Mouse (Mus musculus) limb, embryonic 14.5 days (tissue): ENCODE measurements around the gene Dhx15. TPM values are rescaled to one million over a fixed set of nuclear protein-coding genes. Genes with fewer than 3 reads are reported as not detected.
A peak's percentile ranks its signal among the peaks of the same experiment; 100 is the strongest.
"Not testable (repeated sequence)": the region's sequence is repeated elsewhere in the genome, so short reads cannot be mapped to it uniquely, and the experiment has no call there.

Experiments
- ATAC-seq: fragments of 200-750 bp; cut with Nextera tagmentation; 2 replicates; pipeline ENCODE4 v1.8.0; 2017; ENCODE audit warnings: low read depth, moderate number of reproducible peaks, moderate TSS enrichment; ENCODE audit not compliant: low FRiP score
- DNase-seq: peaks from one replicate; pipeline ENCODE4 v3.0.0-alpha.2; 2015; ENCODE audit warnings: low spot score
- H3K27ac ChIP-seq: fragments of 300-500 bp; sonication (generic); replicated peaks from 2 replicates; pipeline ENCODE4 v1.5.1; 2014; ENCODE audit warnings: low read depth, mild to moderate bottlenecking, low read length, moderate library complexity, mixed read lengths
- H3K27me3 ChIP-seq: fragments of 300-500 bp; sonication (generic); 2 replicates; pipeline ENCODE4 v1.6.1; 2014; ENCODE audit warnings: low read length, mixed read lengths; ENCODE audit not compliant: control insufficient read depth, insufficient read depth
- H3K36me3 ChIP-seq: fragments of 300-500 bp; sonication (generic); 2 replicates; pipeline ENCODE4 v1.6.1; 2014; ENCODE audit warnings: mild to moderate bottlenecking, low read length, moderate library complexity, mixed read lengths; ENCODE audit not compliant: control insufficient read depth, insufficient read depth
- H3K4me1 ChIP-seq: fragments of 300-500 bp; sonication (generic); 2 replicates; pipeline ENCODE4 v1.6.1; 2014; ENCODE audit warnings: antibody characterized with exemption, low read length, mixed read lengths; ENCODE audit not compliant: control insufficient read depth, insufficient read depth
- H3K4me2 ChIP-seq: fragments of 300-500 bp; sonication (generic); replicated peaks from 2 replicates; pipeline ENCODE4 v1.6.1; 2014; ENCODE audit warnings: low read depth, mild to moderate bottlenecking, low read length, moderate library complexity; ENCODE audit not compliant: severe bottlenecking
- H3K4me3 ChIP-seq: fragments of 300-500 bp; sonication (generic); replicated peaks from 2 replicates; pipeline ENCODE4 v1.5.1; 2014; ENCODE audit warnings: low read length
- H3K9ac ChIP-seq: fragments of 300-500 bp; sonication (generic); 2 replicates; pipeline ENCODE4 v1.6.1; 2014; ENCODE audit warnings: mild to moderate bottlenecking, low read depth, low read length, moderate library complexity; ENCODE audit not compliant: severe bottlenecking
- H3K9me3 ChIP-seq: fragments of 300-500 bp; sonication (generic); 2 replicates; pipeline ENCODE4 v1.6.1; 2016; ENCODE audit warnings: low read length; ENCODE audit not compliant: control insufficient read depth
- POLR2A ChIP-seq: fragments of 200-500 bp; IDR thresholded peaks from 2 replicates; pipeline ENCODE4 v1.8.0; 2012; ENCODE audit warnings: inconsistent platforms, mild to moderate bottlenecking, moderate library complexity, borderline replicate concordance; ENCODE audit not compliant: insufficient read depth, insufficient read length; ENCODE audit errors: extremely low read depth
- WGBS: fragments of 180-500 bp; shearing (Covaris S2); extraction: QIAGEN DNeasy Blood & Tissue Kit; methylation state at CpG from one replicate; pipeline ENCODE4 v1.1.7; 2014; 5-methylcytosine and 5-hydroxymethylcytosine counted together
- polyA plus RNA-seq, 2 experiments: library from polyadenylated mRNA; depleted of rRNA in 1 of 2; stranded (reverse) in 1 of 2; unstranded in 1 of 2; fragments of >200 nt; fragmentation: Nextera tagmentation in 1 of 2; extraction: Ambion mirVana in 1 of 2; gene quantifications; 2 replicates each; pipeline versions ENCODE4 v1.2.1 to v1.2.3; 2012 to 2014

The Dhx15 gene
- 176 and 183 TPM in 2 replicates for polyA plus RNA-seq (2012; rRNA removed)
- 88.7 and 89.8 TPM in 2 replicates for polyA plus RNA-seq (2014; fragmentation: Nextera tagmentation; extraction: Ambion mirVana)

- H3K9me3 ChIP-seq: no peaks in the 10 kb centered on the region
- 2% methylated on average over 51 of the region's 53 CpGs for WGBS
- DNase-seq: peak; percentile 95
- peaks cover 16% of the 10 kb centered on the region for H3K4me1 ChIP-seq
- H3K9ac ChIP-seq: peak within 1 kb of the TSS; percentile 100
- peak within 1 kb of the TSS; percentile 99 for H3K4me3 ChIP-seq
- peak within 1 kb of the TSS; percentile 95 for H3K27ac ChIP-seq
- no peaks in the 10 kb centered on the region for H3K27me3 ChIP-seq
- H3K36me3 ChIP-seq: no peaks in the 10 kb centered on the region
- H3K4me2 ChIP-seq: peak within 1 kb of the TSS; percentile 53
- ATAC-seq: peak; percentile 97
- peak; percentile 88; the same call in 1 of the 2 replicates for TF ChIP-seq POLR2A
Measured at GRCm38 (mm10) chr5:52190371-52191179, at the start of gene Dhx15. TSS of gene Dhx15 (minus strand) at chr5:52190514.

- no peak overlapping the region for H3K4me2 ChIP-seq
- H3K9me3 ChIP-seq: no peaks in the 10 kb centered on the region
- 92% methylated on average over 5 of the region's 5 CpGs for WGBS
- ATAC-seq (no peak), DNase-seq (no peak)
- H3K27ac ChIP-seq: no peak overlapping the region
- H3K4me1 ChIP-seq: peaks cover 18% of the 10 kb centered on the region
- no peaks in the 10 kb centered on the region for H3K36me3 ChIP-seq
- H3K9ac ChIP-seq: no peak overlapping the region
- H3K27me3 ChIP-seq: no peaks in the 10 kb centered on the region
- no peak overlapping the region for H3K4me3 ChIP-seq
- TF ChIP-seq POLR2A: no peak
Measured at GRCm38 (mm10) chr5:52238877-52239276, 48.6 kb upstream of the Dhx15 start.

GRCm38 (mm10) chr5:52237956-52238735 lies 47.8 kb upstream of the Dhx15 start:
- peaks cover 18% of the 10 kb centered on the region for H3K4me1 ChIP-seq
- no peak overlapping the region for H3K4me2 ChIP-seq
- no peak overlapping the region for H3K27ac ChIP-seq
- no peaks in the 10 kb centered on the region for H3K9me3 ChIP-seq
- no peak overlapping the region for H3K9ac ChIP-seq
- TF ChIP-seq POLR2A: no peak
- H3K36me3 ChIP-seq: no peaks in the 10 kb centered on the region
- WGBS: 59% methylated on average over 8 of the region's 8 CpGs
- no peaks in the 10 kb centered on the region for H3K27me3 ChIP-seq
- no peak for DNase-seq
- ATAC-seq: no peak
- no peak overlapping the region for H3K4me3 ChIP-seq

GRCm38 (mm10) chr5:52236585-52236984 lies 46.3 kb upstream of the Dhx15 start:
- not testable (repeated sequence) for H3K27ac ChIP-seq, H3K27me3 ChIP-seq, H3K9ac ChIP-seq, H3K9me3 ChIP-seq, H3K36me3 ChIP-seq, H3K4me2 ChIP-seq, DNase-seq, ATAC-seq, H3K4me3 ChIP-seq
- WGBS: 82% methylated on average over 6 of the region's 6 CpGs
- H3K4me1 ChIP-seq: peaks cover 18% of the 10 kb centered on the region

- Histone ChIP-seq H3K9ac (no peak overlapping the region), H3K4me1 (peaks cover 18% of the 10 kb centered on the region), H3K27ac (no peak overlapping the region; the same call in 1 of the 2 replicates), H3K27me3 (no peaks in the 10 kb centered on the region), H3K4me2 (no peak overlapping the region), H3K4me3 (no peak overlapping the region), H3K9me3 (no peaks in the 10 kb centered on the region), H3K36me3 (no peaks in the 10 kb centered on the region)
- ATAC-seq: no peak
- 58% methylated on average over 7 of the region's 7 CpGs for WGBS
- no peak for TF ChIP-seq POLR2A
- DNase-seq: no peak
Measured at GRCm38 (mm10) chr5:52234570-52234969, 44.3 kb upstream of the Dhx15 start.
